Mouse (Mus musculus): ENCODE measurements around the gene Abhd11. TPM values are rescaled to one million over a fixed set of nuclear protein-coding genes. Genes with fewer than 3 reads are reported as not detected.
"Not testable (repeated sequence)": the region's sequence is repeated elsewhere in the genome, so short reads cannot be mapped to it uniquely, and the experiment has no call there.

Gene Abhd11
- total RNA-seq (2021) = 10 to 100 TPM; 39.3 to 40.4 TPM
- long read RNA-seq, experiment 1, transcript Abhd11-201 (6 exons, 1,493 nt) = major isoform, 22 of 33 reads
- long read RNA-seq, experiment 1, transcript Abhd11-206 (5 exons, 1,473 nt) = minor isoform, 6 of 33 reads
- long read RNA-seq, experiment 1, partial matches to known transcripts = 3 of 33 reads
- long read RNA-seq, experiment 1, other reads (novel, unspliced or antisense) = 0 of 33 reads
- long read RNA-seq, experiment 2, transcript Abhd11-206 (5 exons, 1,473 nt) = minor isoform, 10 of 43 reads
- long read RNA-seq, experiment 2, transcript Abhd11-201 (6 exons, 1,493 nt) = major isoform, 22 of 43 reads
- long read RNA-seq, experiment 2, partial matches to known transcripts = 0 of 43 reads
- long read RNA-seq, experiment 2, other reads (novel, unspliced or antisense) = 7 of 43 reads

GRCm38 (mm10) chr5:135008671-135009589 is at the start of gene Abhd11:
TSS of gene Abhd11 (plus strand) at chr5:135009152.
- peak; percentile 93 to 98 for DNase-seq (ENCODE audit: low spot score in 2 of 2)

GRCm38 (mm10) chr5:134960430-134960829 is 48.5 kb upstream of the Abhd11 start:
- DNase-seq (ENCODE audit: low spot score in 2 of 2) = no peak

- DNase-seq (ENCODE audit: low spot score in 2 of 2) = no peak
These were observed 47.4 kb upstream of the Abhd11 start for GRCm38 (mm10) chr5:134961519-134961918.

GRCm38 (mm10) chr5:134963546-134963945 is 45.4 kb upstream of the Abhd11 start:
- no peak for DNase-seq (ENCODE audit: low spot score in 2 of 2)

GRCm38 (mm10) chr5:134964655-134965054 is 44.3 kb upstream of the Abhd11 start:
- not testable (repeated sequence) for DNase-seq (ENCODE audit: low spot score in 2 of 2)

- DNase-seq (ENCODE audit: low spot score in 2 of 2) = peak; percentile 62 to 82
These were observed 43.5 kb upstream of the Abhd11 start for GRCm38 (mm10) chr5:134965473-134965851.

GRCm38 (mm10) chr5:134965852-134966821 is 42.8 kb upstream of the Abhd11 start:
- DNase-seq (ENCODE audit: low spot score in 2 of 2) = peak in 1 of 2 experiments; percentile 21

- DNase-seq (ENCODE audit: low spot score in 2 of 2) = no peak
These were observed 41.6 kb upstream of the Abhd11 start for GRCm38 (mm10) chr5:134967164-134967944.

- no peak for DNase-seq (ENCODE audit: low spot score in 2 of 2)
These were observed 38.3 kb upstream of the Abhd11 start for GRCm38 (mm10) chr5:134970671-134971070.

GRCm38 (mm10) chr5:134973081-134973480 is 35.9 kb upstream of the Abhd11 start:
- DNase-seq (ENCODE audit: low spot score in 2 of 2) = no peak

- no peak for DNase-seq (ENCODE audit: low spot score in 2 of 2)
These were observed 35.4 kb upstream of the Abhd11 start for GRCm38 (mm10) chr5:134973526-134973925.

GRCm38 (mm10) chr5:134974294-134974693 is 34.7 kb upstream of the Abhd11 start:
- no peak for DNase-seq (ENCODE audit: low spot score in 2 of 2)

- no peak for DNase-seq (ENCODE audit: low spot score in 2 of 2)
These were observed 34.0 kb upstream of the Abhd11 start for GRCm38 (mm10) chr5:134974921-134975320.

- DNase-seq (ENCODE audit: low spot score in 2 of 2) = no peak
These were observed 32.8 kb upstream of the Abhd11 start for GRCm38 (mm10) chr5:134976164-134976563.

- DNase-seq (ENCODE audit: low spot score in 2 of 2) = no peak
These were observed 32.2 kb upstream of the Abhd11 start for GRCm38 (mm10) chr5:134976577-134977250.

- DNase-seq (ENCODE audit: low spot score in 2 of 2) = no peak
These were observed 31.1 kb upstream of the Abhd11 start for GRCm38 (mm10) chr5:134977837-134978236.

- no peak for DNase-seq (ENCODE audit: low spot score in 2 of 2)
These were observed 27.8 kb upstream of the Abhd11 start for GRCm38 (mm10) chr5:134981149-134981548.

- DNase-seq (ENCODE audit: low spot score in 2 of 2) = no peak
These were observed 25.8 kb upstream of the Abhd11 start for GRCm38 (mm10) chr5:134983111-134983510.

- DNase-seq (ENCODE audit: low spot score in 2 of 2) = no peak
These were observed 25.2 kb upstream of the Abhd11 start for GRCm38 (mm10) chr5:134983771-134984170.

Measured in layer of hippocampus, postnatal 14 days (tissue).